Mouse (Mus musculus) right cerebral cortex, postnatal 25 days (tissue): Measurements from ENCODE around the gene Cbr2.
"Not testable (repeated sequence)": the region's sequence is repeated elsewhere in the genome, so short reads cannot be mapped to it uniquely, and the experiment has no call there.

Experiments
- DNase-seq: peaks from one replicate; pipeline ENCODE4 v3.0.0; 2022

The Cbr2 gene

DNA sequence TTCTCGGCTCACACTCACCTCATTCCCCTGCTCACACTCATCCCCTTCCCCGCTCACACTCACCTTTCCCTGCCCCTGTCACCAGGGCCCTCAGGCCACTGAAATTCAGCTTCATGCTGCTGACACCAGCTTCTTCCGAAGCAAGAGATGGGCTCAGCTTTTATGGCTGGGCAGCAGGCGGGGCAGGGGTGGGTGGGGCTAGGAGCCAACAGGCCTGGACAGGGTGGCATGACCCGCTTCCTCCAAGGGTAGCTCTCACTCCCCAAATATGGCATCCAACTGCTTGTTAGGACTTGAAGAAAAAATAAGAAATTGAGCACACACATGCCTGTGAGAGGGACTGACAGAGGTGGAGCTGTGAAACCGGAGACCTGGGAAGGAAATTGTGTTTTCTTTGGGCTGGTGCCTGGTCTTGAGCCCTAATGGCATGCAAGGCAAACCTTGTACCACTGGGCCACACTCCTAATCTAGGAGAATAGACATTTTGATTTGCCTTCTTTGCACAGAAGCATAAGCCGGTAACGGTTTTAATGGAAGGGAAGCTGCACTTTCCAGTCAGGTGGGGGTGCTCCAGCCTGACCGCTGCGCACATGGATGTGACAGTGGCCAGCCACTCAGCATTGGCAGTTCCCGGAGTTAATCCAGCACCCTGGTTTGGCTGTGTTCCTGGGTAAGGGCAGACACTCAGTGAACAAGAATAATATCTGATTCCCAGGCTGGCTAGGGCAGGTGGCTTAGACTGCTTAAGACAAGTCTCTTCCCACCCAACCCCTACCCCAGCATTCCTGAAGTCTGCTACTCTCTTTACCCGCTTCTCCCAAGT lies at the start of gene Cbr2:
Gene Cbr2 (minus strand): TSS at position 257 of the 823 bp plus-strand sequence.
- no peak for DNase-seq

GRCm38 (mm10) chr11:120781361-120781760 lies 49.4 kb upstream of the Cbr2 start:
- DNase-seq = not testable (repeated sequence)

GRCm38 (mm10) chr11:120779876-120780275 lies 48.0 kb upstream of the Cbr2 start:
- DNase-seq = no peak

DNA sequence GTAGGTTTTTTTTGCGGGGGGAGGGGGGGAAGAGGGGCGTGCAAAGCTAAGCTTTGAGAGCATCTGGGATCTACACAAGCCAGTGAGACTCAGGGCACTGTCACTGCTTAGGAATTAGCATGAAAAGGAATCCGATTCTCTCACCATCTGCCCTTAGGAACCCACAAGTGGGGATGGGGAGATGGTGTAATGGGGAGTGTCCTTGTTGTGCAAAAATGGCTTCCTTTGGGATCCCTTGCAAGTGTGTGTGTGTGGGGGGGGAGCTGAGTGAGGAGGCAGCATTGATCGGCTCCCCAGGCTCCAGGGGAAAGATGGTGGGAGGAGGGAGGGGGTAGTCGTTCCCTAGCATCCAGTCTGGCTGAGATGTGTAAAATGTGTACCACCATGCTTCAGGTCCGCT lies 45.2 kb upstream of the Cbr2 start:
- no peak for DNase-seq

DNA sequence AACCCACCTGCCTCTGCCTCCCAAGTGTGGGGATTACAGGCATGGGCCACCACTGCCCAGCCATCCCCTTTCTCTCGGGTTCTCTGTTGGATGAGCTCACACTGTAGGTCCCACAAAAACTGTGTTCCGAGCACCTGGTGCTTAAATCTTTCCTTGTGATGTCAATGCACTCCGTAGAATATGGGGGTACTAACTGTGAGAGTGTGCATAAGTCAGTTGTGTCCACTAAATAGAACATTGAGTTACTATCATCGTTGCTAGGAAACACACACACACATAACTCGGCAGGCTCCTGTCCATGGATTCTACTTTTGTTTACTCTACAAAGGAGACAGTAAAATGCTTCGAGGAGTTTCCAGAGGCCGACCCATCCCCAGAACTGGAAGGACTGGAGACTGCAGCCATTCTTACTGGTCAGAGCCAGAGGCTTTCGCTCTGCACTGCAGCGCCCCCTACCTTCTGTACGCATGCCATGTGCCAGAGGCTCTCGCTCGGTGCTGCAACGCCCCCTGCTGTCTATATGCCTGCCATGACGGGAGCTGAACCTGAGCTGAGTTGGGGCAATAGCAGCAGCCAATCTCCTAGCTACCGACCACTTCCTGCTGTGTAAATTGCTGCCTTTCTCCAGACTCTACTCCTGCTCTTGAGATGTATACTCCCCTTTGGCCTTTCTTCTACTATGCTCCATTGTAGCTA lies 44.0 kb upstream of the Cbr2 start:
- DNase-seq = peak; percentile 90

- DNase-seq = no peak
Measured at GRCm38 (mm10) chr11:120773463-120774190, 41.7 kb upstream of the Cbr2 start.

GRCm38 (mm10) chr11:120772749-120773148 lies 40.8 kb upstream of the Cbr2 start:
- no peak for DNase-seq

DNA sequence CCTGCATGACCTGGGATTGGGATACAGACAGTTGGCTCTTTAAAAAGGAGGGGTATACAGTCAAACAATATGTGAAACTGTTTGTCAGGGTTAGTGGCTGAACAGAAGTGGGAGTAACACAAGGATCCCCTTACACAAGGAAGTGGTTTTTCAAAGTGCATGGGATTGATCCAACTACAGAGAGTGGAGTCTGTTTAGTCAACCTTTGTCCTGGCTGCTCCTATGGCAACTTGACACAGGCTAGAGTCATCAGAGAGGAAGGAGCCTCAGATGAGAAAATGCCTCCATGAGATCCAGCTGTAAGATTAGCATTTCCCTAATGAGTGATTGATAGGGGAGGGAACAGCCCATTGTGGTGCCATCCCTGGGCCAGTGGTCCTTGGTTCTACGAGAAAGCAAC lies 36.3 kb upstream of the Cbr2 start:
- no peak for DNase-seq

GRCm38 (mm10) chr11:120767023-120767422 lies 35.1 kb upstream of the Cbr2 start:
- DNase-seq = not testable (repeated sequence)

- not testable (repeated sequence) for DNase-seq
Measured at GRCm38 (mm10) chr11:120763121-120763999, 31.4 kb upstream of the Cbr2 start.

DNA sequence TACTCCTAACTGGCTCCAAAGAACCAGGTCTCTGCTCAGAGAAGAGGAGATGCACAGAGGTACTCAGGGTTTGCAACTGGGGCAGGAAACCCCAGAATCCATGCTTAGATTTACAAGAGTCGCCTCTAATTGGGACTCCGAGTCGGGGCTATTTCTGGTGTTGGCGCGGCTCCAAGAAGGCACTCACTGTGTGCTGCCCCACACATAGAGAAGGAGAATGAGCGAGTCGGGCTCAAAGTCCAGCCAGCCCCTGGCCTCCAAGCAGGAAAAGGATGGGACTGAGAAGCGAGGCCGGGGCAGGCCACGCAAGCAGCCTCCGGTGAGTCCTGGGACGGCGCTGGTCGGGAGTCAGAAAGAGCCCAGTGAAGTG lies 30.7 kb upstream of the Cbr2 start, which contains the start of gene Hmga1b:
Gene Hmga1b (plus strand): TSS at position 123 of the 370 bp plus-strand sequence.
- DNase-seq = not testable (repeated sequence)

DNA sequence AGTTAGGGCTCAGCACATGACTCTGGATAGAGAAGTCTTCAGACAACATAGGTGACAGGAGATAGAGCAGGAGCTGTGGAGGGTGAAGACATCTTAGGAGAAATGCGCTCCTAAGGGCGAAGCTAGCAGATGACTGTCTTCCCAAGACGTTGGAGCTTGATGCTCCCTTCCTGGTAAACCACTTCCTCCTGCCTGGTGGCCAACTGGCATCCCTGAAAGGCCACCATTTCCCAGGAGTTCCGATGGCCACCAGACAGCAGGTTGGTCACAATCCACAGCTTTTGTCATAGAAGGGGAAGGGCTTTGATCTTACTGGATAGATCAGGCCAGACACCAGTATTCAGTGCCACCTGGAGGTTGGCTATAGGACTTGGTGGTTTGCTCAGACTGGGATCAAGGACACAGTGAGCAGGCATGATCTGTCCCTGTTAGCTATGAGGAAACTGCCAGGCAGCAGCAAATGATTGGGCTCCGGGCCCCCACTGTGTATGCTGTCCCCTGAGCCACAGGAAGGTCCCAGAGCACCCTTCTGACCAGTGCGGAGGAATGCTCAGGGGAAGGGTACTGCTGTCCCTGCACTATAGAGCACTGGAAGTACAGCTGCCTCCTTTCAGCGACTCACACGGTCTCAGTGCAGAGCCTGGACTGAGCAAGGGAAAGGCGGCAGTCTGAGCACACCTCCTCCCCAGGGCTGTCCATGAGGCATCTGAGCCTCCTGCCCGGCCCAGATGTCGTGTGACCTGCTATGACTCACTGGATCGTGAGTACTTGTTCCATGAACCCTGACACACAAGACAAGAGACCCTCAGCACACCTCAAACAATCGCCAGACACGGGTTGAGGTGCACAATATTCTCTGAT lies 30.1 kb upstream of the Cbr2 start:
- no peak for DNase-seq

GRCm38 (mm10) chr11:120760236-120760635 lies 28.3 kb upstream of the Cbr2 start:
- DNase-seq = no peak

DNA sequence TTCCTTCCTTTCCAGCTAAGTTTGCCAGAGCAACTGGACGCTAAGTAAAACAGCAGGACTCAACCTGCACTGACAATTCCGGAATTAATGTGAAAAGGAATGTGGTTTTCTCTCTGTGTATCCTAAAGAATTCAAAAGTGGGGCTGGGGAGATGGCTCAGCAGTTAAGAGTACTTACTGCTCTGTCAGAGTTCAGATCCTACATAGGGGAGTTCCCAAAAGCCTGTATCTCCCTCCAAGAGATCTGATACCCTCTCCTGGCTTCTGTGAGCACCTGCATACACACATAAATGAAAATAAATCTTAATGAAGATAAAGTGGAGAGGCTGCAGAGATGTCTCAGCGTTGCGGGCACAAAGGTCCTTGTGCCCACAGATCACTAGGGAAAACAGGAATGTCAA lies 19.7 kb upstream of the Cbr2 start:
- DNase-seq = no peak

DNA sequence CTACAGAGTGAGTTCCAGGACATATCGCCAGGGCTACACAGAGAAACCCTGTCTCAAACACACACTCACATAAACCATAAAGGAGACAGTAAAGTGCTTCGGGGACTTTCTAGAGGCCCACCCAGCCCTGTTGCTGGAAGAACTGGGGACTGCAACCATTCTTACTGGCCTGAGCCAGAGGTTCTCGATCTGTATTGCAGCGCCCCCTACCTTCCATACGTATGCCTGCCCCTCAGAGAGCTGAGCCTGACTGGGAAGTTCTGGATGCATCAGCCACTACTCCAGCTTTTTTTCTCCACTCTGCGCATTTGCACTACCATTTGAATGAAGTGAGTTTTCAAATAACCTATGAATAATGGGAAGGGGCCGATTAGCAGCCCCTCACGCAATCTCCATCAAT lies 17.5 kb upstream of the Cbr2 start:
- no peak for DNase-seq

DNA sequence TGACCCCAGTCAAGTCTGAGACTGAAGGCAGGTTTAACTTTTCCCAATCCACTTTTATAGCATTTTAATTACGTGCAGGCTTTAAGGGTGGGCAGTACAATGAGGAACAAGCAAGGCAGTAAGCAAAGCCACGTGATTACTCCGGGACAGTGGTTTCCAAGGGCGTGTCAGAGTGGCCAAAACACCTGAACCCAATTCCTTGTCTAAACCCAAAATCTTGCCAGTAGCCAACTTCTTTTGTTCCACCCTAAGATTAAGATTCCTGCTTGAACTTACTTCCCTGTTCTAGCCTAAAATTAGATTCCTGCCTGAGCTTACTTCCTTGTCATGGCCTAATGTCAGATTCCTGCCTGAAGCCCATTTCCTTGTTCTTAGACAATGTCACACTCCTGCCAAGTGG lies 16.1 kb upstream of the Cbr2 start:
- no peak for DNase-seq

- DNase-seq = no peak
Measured at GRCm38 (mm10) chr11:120744121-120744701, 12.3 kb upstream of the Cbr2 start.

GRCm38 (mm10) chr11:120740981-120741380 lies 9.1 kb upstream of the Cbr2 start:
- DNase-seq = no peak

GRCm38 (mm10) chr11:120736424-120736823 lies 4.5 kb upstream of the Cbr2 start:
- no peak for DNase-seq

DNA sequence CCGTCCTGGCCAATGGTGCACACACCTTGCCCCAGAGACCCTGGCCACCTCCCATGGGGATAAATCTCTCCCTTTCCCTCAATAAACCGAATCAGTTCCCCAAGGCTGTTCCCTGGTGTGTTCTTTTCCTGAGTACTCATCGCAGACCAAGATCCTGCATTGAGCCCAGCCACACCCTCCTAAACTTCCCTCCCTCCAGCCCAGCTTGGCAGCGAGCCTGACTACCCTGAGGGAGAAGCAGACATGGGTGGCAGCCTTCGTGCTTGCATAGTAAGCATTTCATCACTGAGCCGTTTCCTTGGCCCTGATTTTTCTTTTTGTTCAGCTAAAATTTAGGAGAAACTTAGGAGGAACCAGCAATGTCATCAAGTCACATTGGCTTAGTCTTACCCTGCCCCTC lies 1.6 kb upstream of the Cbr2 start:
- DNase-seq = no peak

- DNase-seq = no peak
Measured at GRCm38 (mm10) chr11:120731395-120731794, 519 bp downstream of the Cbr2 start.
